Mouse (Mus musculus) kidney, embryonic 16.5 days (tissue): ENCODE data around the gene Tnfrsf13b. TPM values are rescaled to one million over a fixed set of nuclear protein-coding genes. Genes with fewer than 3 reads are reported as not detected.
A peak's percentile ranks its signal among the peaks of the same experiment; 100 is the strongest.

Source experiments
- ATAC-seq: fragments of 200-750 bp; cut with Nextera tagmentation; 2 replicates; pipeline ENCODE4 v1.8.0; 2017; ENCODE audit warnings: moderate TSS enrichment; ENCODE audit not compliant: low FRiP score, low TSS enrichment
- H3K27ac ChIP-seq: fragments of 300-500 bp; sonication (generic); 2 replicates; pipeline ENCODE4 v1.5.1; 2014; ENCODE audit warnings: low read length
- H3K27me3 ChIP-seq: fragments of 300-500 bp; sonication (generic); 2 replicates; pipeline ENCODE4 v1.6.1; 2014; ENCODE audit warnings: low read length, control low read depth, mixed read lengths; ENCODE audit not compliant: insufficient read depth
- H3K36me3 ChIP-seq: fragments of 300-500 bp; sonication (generic); 2 replicates; pipeline ENCODE4 v1.6.1; 2014; ENCODE audit warnings: low read length, control low read depth, mixed read lengths; ENCODE audit not compliant: insufficient read depth
- H3K4me1 ChIP-seq: fragments of 300-500 bp; sonication (generic); 2 replicates; pipeline ENCODE4 v1.6.1; 2014; ENCODE audit warnings: low read length, control low read depth, mixed read lengths; ENCODE audit not compliant: insufficient read depth
- H3K4me2 ChIP-seq: fragments of 300-500 bp; sonication (generic); replicated peaks from 2 replicates; pipeline ENCODE4 v1.6.1; 2014; ENCODE audit warnings: low read depth, low read length
- H3K4me3 ChIP-seq: fragments of 300-500 bp; sonication (generic); 2 replicates; pipeline ENCODE4 v1.5.1; 2014; ENCODE audit warnings: mild to moderate bottlenecking, low read length
- H3K9ac ChIP-seq: fragments of 300-500 bp; sonication (generic); replicated peaks from 2 replicates; pipeline ENCODE4 v1.6.1; 2014; ENCODE audit warnings: low read length
- H3K9me3 ChIP-seq: fragments of 300-500 bp; sonication (generic); 2 replicates; pipeline ENCODE4 v1.6.1; 2016; ENCODE audit warnings: low read length, control low read depth
- WGBS: fragments of 180-500 bp; shearing (Covaris S2); extraction: QIAGEN DNeasy Blood & Tissue Kit; methylation state at CpG from one replicate; pipeline ENCODE4 v1.1.7; 2014; 5-methylcytosine and 5-hydroxymethylcytosine counted together
- polyA plus RNA-seq: library from polyadenylated mRNA; unstranded; fragments of >200 nt; fragmentation: Nextera tagmentation; extraction: Ambion mirVana; gene quantifications from 2 replicates; pipeline ENCODE4 v1.2.1, GENCODE M21; 2015

Gene Tnfrsf13b
- 1.3 and 1.8 TPM in 2 replicates for polyA plus RNA-seq

- H3K27me3 ChIP-seq: no peaks in the 10 kb centered on the region
- H3K9me3 ChIP-seq: no peaks in the 10 kb centered on the region
- WGBS: 78% methylated on average over 23 of the region's 23 CpGs
- H3K4me1 ChIP-seq: no peaks in the 10 kb centered on the region
- H3K9ac ChIP-seq: no peak within 1 kb of the TSS
- H3K4me2 ChIP-seq: no peak within 1 kb of the TSS
- no peaks in the 10 kb centered on the region for H3K36me3 ChIP-seq
- no peak within 1 kb of the TSS for H3K27ac ChIP-seq
- H3K4me3 ChIP-seq: no peak within 1 kb of the TSS
- ATAC-seq: no peak
These were observed at the start of gene Tnfrsf13b for GRCm38 (mm10) chr11:61126606-61127355. TSS of gene Tnfrsf13b (plus strand) at chr11:61126755.

DNA sequence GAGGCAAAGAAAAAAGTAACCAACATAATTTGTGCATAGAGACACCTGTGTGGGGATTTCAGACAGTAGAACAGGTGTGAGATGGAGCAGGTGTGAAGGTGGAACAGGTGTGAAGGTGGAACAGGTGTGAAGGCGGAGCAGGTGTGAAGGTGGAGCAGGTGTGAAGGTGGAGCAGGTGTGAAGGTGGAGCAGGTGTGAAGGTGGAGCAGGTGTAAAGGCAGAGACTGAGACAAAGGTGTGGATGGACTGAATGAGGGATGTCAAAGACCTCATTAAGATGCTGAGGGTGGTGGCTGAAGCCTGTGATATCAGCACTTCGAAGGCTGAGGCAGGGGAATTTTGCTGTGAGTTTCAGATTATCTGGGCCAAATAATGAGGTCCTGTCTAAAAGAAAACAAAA lies 44.9 kb upstream of the Tnfrsf13b start:
- no peaks in the 10 kb centered on the region for H3K27me3 ChIP-seq
- ATAC-seq: no peak
- H3K4me1 ChIP-seq: no peaks in the 10 kb centered on the region
- H3K4me2 ChIP-seq: no peak overlapping the region
- H3K27ac ChIP-seq: no peak overlapping the region
- no peaks in the 10 kb centered on the region for H3K36me3 ChIP-seq
- H3K4me3 ChIP-seq: no peak overlapping the region
- WGBS: 82% methylated on average over 2 of the region's 2 CpGs
- H3K9ac ChIP-seq: no peak overlapping the region
- no peaks in the 10 kb centered on the region for H3K9me3 ChIP-seq

DNA sequence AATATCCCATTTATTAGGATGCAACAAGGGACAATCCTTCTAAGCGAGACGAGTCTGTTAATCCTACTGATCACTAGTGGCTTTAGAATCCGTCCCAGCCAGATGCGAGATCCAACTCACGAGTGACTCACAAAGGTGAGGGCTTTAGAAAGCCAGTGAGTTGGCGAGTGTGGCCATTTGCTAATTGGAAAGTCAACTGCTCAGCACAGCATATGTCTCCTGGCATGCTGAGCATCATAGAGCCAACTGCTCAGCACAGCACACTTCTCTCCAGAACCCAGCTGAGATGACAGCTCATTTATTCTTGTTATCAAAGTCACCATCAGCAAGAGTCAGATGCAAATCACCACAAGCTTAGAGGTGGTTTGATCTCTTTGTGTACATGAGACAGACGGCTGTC lies 36.4 kb upstream of the Tnfrsf13b start:
- H3K4me3 ChIP-seq: no peak overlapping the region
- no peak for ATAC-seq
- no peak overlapping the region for H3K27ac ChIP-seq
- no peak overlapping the region for H3K4me2 ChIP-seq
- H3K27me3 ChIP-seq: no peaks in the 10 kb centered on the region
- no peaks in the 10 kb centered on the region for H3K9me3 ChIP-seq
- no peaks in the 10 kb centered on the region for H3K36me3 ChIP-seq
- H3K9ac ChIP-seq: no peak overlapping the region
- WGBS: 82% methylated on average over 7 of the region's 7 CpGs
- H3K4me1 ChIP-seq: no peaks in the 10 kb centered on the region

GRCm38 (mm10) chr11:61091192-61091591 lies 35.4 kb upstream of the Tnfrsf13b start:
- WGBS: 70% methylated on average over 3 of the region's 3 CpGs
- Histone ChIP-seq H3K4me2 (no peak overlapping the region), H3K4me3 (no peak overlapping the region), H3K36me3 (no peaks in the 10 kb centered on the region), H3K27ac (no peak overlapping the region), H3K9me3 (no peaks in the 10 kb centered on the region), H3K4me1 (no peaks in the 10 kb centered on the region), H3K27me3 (no peaks in the 10 kb centered on the region), H3K9ac (no peak overlapping the region)
- ATAC-seq: no peak

DNA sequence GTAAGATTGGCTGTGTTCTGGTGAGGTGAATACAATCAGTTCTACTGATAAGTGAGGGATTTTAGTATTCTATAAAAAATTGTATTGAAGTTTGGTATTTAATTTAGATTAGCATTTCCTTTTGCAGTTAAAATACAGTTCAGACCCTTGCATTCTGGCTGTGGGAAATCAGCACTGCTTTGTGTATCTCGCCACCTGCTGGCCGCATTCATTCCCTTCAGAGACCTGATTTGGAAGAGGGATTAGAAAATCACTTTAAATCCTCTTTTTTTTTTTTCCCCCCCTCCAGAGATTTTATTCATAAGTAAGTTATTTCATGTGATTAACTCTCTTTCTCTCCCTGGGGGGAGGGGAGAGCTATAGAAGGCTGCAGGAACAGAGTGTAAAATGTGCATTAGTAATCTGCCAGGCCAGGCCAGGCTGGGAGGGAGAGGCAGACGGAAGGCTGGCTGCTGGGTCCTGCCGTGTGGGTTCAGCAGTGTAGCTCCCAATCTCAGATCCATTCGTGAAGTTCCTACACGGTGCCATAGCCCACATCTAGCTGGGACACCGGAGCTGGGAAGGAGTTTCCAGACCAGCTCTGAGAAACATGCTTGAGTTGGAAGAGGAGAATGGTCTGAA lies 34.8 kb upstream of the Tnfrsf13b start:
- 24% methylated on average over 7 of the region's 7 CpGs for WGBS
- H3K4me1 ChIP-seq: no peaks in the 10 kb centered on the region
- H3K27me3 ChIP-seq: no peaks in the 10 kb centered on the region
- 0 out of 2 replicates have a peak overlapping the region, but pooled peaks have one; percentile 40 for H3K9ac ChIP-seq
- H3K9me3 ChIP-seq: no peaks in the 10 kb centered on the region
- H3K36me3 ChIP-seq: no peaks in the 10 kb centered on the region
- H3K27ac ChIP-seq: no peak overlapping the region
- H3K4me2 ChIP-seq: no peak overlapping the region
- no peak overlapping the region for H3K4me3 ChIP-seq
- no peak for ATAC-seq

GRCm38 (mm10) chr11:61098046-61098445 lies 28.5 kb upstream of the Tnfrsf13b start:
- H3K4me2 ChIP-seq: no peak overlapping the region
- WGBS: 72% methylated on average over 1 of the region's 1 CpGs
- H3K4me1 ChIP-seq: no peaks in the 10 kb centered on the region
- H3K9ac ChIP-seq: no peak overlapping the region
- no peaks in the 10 kb centered on the region for H3K9me3 ChIP-seq
- H3K27ac ChIP-seq: no peak overlapping the region
- ATAC-seq: no peak
- H3K27me3 ChIP-seq: no peaks in the 10 kb centered on the region
- no peaks in the 10 kb centered on the region for H3K36me3 ChIP-seq
- H3K4me3 ChIP-seq: no peak overlapping the region

GRCm38 (mm10) chr11:61102397-61103339 lies 23.9 kb upstream of the Tnfrsf13b start:
- no peaks in the 10 kb centered on the region for H3K4me1 ChIP-seq
- no peak overlapping the region for H3K4me2 ChIP-seq
- WGBS: 72% methylated on average over 12 of the region's 13 CpGs
- no peak for ATAC-seq
- H3K4me3 ChIP-seq: no peak overlapping the region
- no peak overlapping the region for H3K27ac ChIP-seq
- no peaks in the 10 kb centered on the region for H3K9me3 ChIP-seq
- no peaks in the 10 kb centered on the region for H3K36me3 ChIP-seq
- no peak overlapping the region for H3K9ac ChIP-seq
- H3K27me3 ChIP-seq: no peaks in the 10 kb centered on the region

- H3K4me2 ChIP-seq: peak overlapping the region; percentile 2; the same call in 1 of the 2 replicates
- H3K36me3 ChIP-seq: no peaks in the 10 kb centered on the region
- no peaks in the 10 kb centered on the region for H3K27me3 ChIP-seq
- no peaks in the 10 kb centered on the region for H3K4me1 ChIP-seq
- ATAC-seq: peak; percentile 86
- H3K4me3 ChIP-seq: no peak overlapping the region
- no peak overlapping the region for H3K9ac ChIP-seq
- H3K9me3 ChIP-seq: no peaks in the 10 kb centered on the region
- 20% methylated on average over 20 of the region's 20 CpGs for WGBS
- no peak overlapping the region for H3K27ac ChIP-seq
These were observed 22.2 kb upstream of the Tnfrsf13b start for GRCm38 (mm10) chr11:61104241-61104901.

- no peak for ATAC-seq
- H3K9ac ChIP-seq: no peak overlapping the region
- no peaks in the 10 kb centered on the region for H3K27me3 ChIP-seq
- H3K9me3 ChIP-seq: no peaks in the 10 kb centered on the region
- no peak overlapping the region for H3K4me3 ChIP-seq
- H3K27ac ChIP-seq: no peak overlapping the region
- no peaks in the 10 kb centered on the region for H3K4me1 ChIP-seq
- 89% methylated on average over 12 of the region's 12 CpGs for WGBS
- H3K36me3 ChIP-seq: no peaks in the 10 kb centered on the region
- H3K4me2 ChIP-seq: no peak overlapping the region
These were observed 17.6 kb upstream of the Tnfrsf13b start for GRCm38 (mm10) chr11:61108911-61109361.
